20 mouse cellular contexts compared by ENCODE assay signal in the genomic region with DNA sequence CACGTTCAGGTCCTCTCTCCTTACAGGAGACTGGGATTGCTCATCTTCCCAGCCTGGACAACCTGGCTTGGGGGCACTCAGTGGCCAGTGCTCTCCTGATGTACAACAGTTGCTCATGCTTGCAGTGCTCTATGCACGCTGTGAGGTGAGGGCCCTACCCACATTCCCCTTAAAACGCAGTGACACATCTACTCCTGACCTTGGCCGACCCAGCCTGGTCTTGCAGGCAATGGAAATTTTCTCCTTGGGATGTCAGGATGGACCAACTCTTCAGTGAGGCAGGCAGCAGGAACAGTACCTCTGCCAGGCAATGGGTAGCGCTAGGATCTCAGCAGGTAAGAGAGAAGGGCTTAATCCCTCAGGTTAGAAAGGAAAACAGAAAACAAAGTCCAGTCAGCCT. TPM values are rescaled to one million over a fixed set of nuclear protein-coding genes. Genes with fewer than 3 reads are reported as not detected.
"Had no signal": no experiment of that assay in that cellular context is flagged by ENCODE, and none has a peak within 500 bp of the region (broad histone marks: within the 10 kb centered on the region; RNA-seq: fewer than 3 reads in every experiment).

No protein-coding gene starts in this region.

- H3K9ac ChIP-seq: lung, embryonic 15.5 days; midbrain, embryonic 13.5 days; midbrain, embryonic 15.5 days; neural tube, embryonic 12.5 days; stomach, embryonic 15.5 days had no signal

- DNase-seq: lung, adult 2 months; lung, postnatal 14 days; lung, postnatal 36 days; right cerebral cortex, postnatal 14 days; thymus, adult 2 months; thymus, postnatal 25 days; thymus, postnatal 4 days had no signal

- H3K27ac ChIP-seq: lung, embryonic 15.5 days; macrophage; midbrain, embryonic 15.5 days; neural tube, embryonic 12.5 days; stomach, embryonic 15.5 days; stomach, postnatal 0 days had no signal

- H3K4me2 ChIP-seq: lung, embryonic 15.5 days; midbrain, embryonic 11.5 days; midbrain, embryonic 13.5 days; midbrain, embryonic 15.5 days; neural tube, embryonic 12.5 days; stomach, embryonic 15.5 days had no signal

- H3K9me3 ChIP-seq: lung, embryonic 15.5 days; midbrain, embryonic 13.5 days; midbrain, embryonic 15.5 days; neural tube, embryonic 12.5 days; stomach, embryonic 15.5 days had no signal

- H3K4me3 ChIP-seq: lung, embryonic 15.5 days; megakaryocyte, embryonic 14.5 days; midbrain, embryonic 13.5 days; midbrain, embryonic 15.5 days; neural tube, embryonic 12.5 days; stomach, embryonic 15.5 days had no signal

- H3K27me3 ChIP-seq: lung, embryonic 15.5 days; midbrain, embryonic 13.5 days; midbrain, embryonic 15.5 days; neural tube, embryonic 12.5 days; stomach, embryonic 15.5 days had no signal

- ATAC-seq: lung, postnatal 0 days; midbrain, embryonic 13.5 days; midbrain, embryonic 15.5 days had no signal

- H3K4me1 ChIP-seq: lung, embryonic 15.5 days; stomach, embryonic 15.5 days had no signal

RNA-seq across cellular contexts. Expression of gene Ip6k3, which starts 19.5 kb away (rescaled TPM):
- total RNA-seq: megakaryocyte progenitor cell, adult 5-6 weeks; midbrain, postnatal 0 days; neutrophil, adult 5-6 weeks had no signal
- polyA plus RNA-seq: macrophage; midbrain, postnatal 0 days had no signal
